Mouse (Mus musculus): Measurements from ENCODE around the gene Chn2.

GRCm38 (mm10) chr6:54170286-54170894 is 131.0 kb downstream of the Chn2 start:
- TF ChIP-seq TAL1 (IDR thresholded peaks at IDR 0.05; ENCODE audit: low read length) (no peak), GATA1 (IDR thresholded peaks at IDR 0.05; ENCODE audit: low read length) (no peak)

Measured in erythroblast, embryonic 14.5 days (primary cell).